8 mouse cellular contexts compared by ENCODE assay signal in genomic region chr1:118457256-118457882, GRCm38 (mm10).
A peak's percentile ranks its signal among the peaks of the same experiment; 100 is the strongest.
DNase-seq lines count a peak whose midpoint lies in the region; ATAC-seq and TF ChIP-seq lines count a peak whose summit lies in the region.

No protein-coding gene starts in this region.

- peaks cover 27% of the 10 kb centered on the region for H3K4me1 ChIP-seq in spleen, adult 2 months (ENCODE audit: control insufficient read depth, insufficient read depth, insufficient read length)
- H3K4me1 ChIP-seq in intestine, embryonic 14.5 days (replicated peaks; ENCODE audit: control insufficient read depth, insufficient read depth, low read length): peaks cover 25% of the 10 kb centered on the region
- peaks cover 17% of the 10 kb centered on the region for H3K4me1 ChIP-seq in midbrain, embryonic 14.5 days (ENCODE audit: control insufficient read depth, insufficient read depth, low read length)

- H3K9me3 ChIP-seq in intestine, embryonic 14.5 days (ENCODE audit: control insufficient read depth, low read length): no peaks in the 10 kb centered on the region
- no peaks in the 10 kb centered on the region for H3K9me3 ChIP-seq in midbrain, embryonic 14.5 days (ENCODE audit: control insufficient read depth, low read length)

- H3K4me3 ChIP-seq in spleen, adult 2 months (ENCODE audit: extremely low read depth, insufficient read depth, insufficient read length): no peak overlapping the region
- H3K4me3 ChIP-seq in intestine, embryonic 14.5 days (ENCODE audit: low read depth, low read length): no peak overlapping the region
- H3K4me3 ChIP-seq in midbrain, embryonic 14.5 days (replicated peaks; ENCODE audit: low read depth, low read length): no peak overlapping the region

- H3K4me2 ChIP-seq in intestine, embryonic 14.5 days (ENCODE audit: low read length): peak overlapping the region; percentile 60; the same call in 1 of the 2 replicates
- H3K4me2 ChIP-seq in midbrain, embryonic 14.5 days (ENCODE audit: low read length): peak overlapping the region; percentile 77; the same call in 1 of the 2 replicates

- TF ChIP-seq POLR2A in spleen, adult 2 months (IDR thresholded peaks at IDR 0.05; ENCODE audit: low read depth, low read length): no peak

- peaks cover 3% of the 10 kb centered on the region; the same call in 1 of the 2 replicates for H3K36me3 ChIP-seq in spleen, adult 2 months (ENCODE audit: control insufficient read depth, insufficient read depth, low read length)
- peaks cover 9% of the 10 kb centered on the region for H3K36me3 ChIP-seq in intestine, embryonic 14.5 days (ENCODE audit: control insufficient read depth, insufficient read depth, low read length)
- H3K36me3 ChIP-seq in midbrain, embryonic 14.5 days (ENCODE audit: control insufficient read depth, insufficient read depth, low read length): peaks cover 7% of the 10 kb centered on the region

- peak overlapping the region; percentile 50 for H3K27ac ChIP-seq in spleen, adult 2 months (ENCODE audit: insufficient read depth, low read length)
- H3K27ac ChIP-seq in intestine, embryonic 14.5 days (ENCODE audit: low read depth): no peak overlapping the region
- H3K27ac ChIP-seq in midbrain, embryonic 14.5 days (replicated peaks; ENCODE audit: low read depth, low read length): peak overlapping the region; percentile 53

- DNase-seq in cerebellum, adult 9-11 months: peak; percentile 28
- no peak for DNase-seq in cerebellum, adult 8-10 months
- no peak for DNase-seq in spleen, adult 2 months (ENCODE audit: low read depth in 1 of 2, low spot score in 2 of 2)
- no peak for DNase-seq in spleen, postnatal 10 days (ENCODE audit: low spot score in 2 of 2)
- no peak for DNase-seq in intestine, embryonic 14.5 days (ENCODE audit: low spot score)
- peak; percentile 17 for DNase-seq in midbrain, embryonic 14.5 days
- no peak for DNase-seq in embryo, embryonic 10 days (ENCODE audit: low spot score)

- no peak for ATAC-seq in intestine, embryonic 14.5 days (replicated peaks; ENCODE audit: low FRiP score, low TSS enrichment, low read depth)
- no peak for ATAC-seq in midbrain, embryonic 14.5 days (ENCODE audit: low FRiP score, low TSS enrichment)
- no peak for ATAC-seq in inflammation-experienced regulatory T-cells, adult 6 months

- no peak overlapping the region for H3K9ac ChIP-seq in intestine, embryonic 14.5 days (ENCODE audit: low read length)
- H3K9ac ChIP-seq in midbrain, embryonic 14.5 days (replicated peaks; ENCODE audit: low read length): 0 out of 2 replicates have a peak overlapping the region, but pooled peaks have one; percentile 7

- TF ChIP-seq CTCF in spleen, adult 2 months (IDR thresholded peaks at IDR 0.05; ENCODE audit: extremely low read depth, insufficient read depth, insufficient read length, insufficient replicate concordance): no peak

- WGBS in spleen, adult 2 months: 70% methylated on average over 11 of the region's 11 CpGs
- WGBS in intestine, embryonic 14.5 days: 62% methylated on average over 11 of the region's 11 CpGs
- 47% methylated on average over 11 of the region's 11 CpGs for WGBS in midbrain, embryonic 14.5 days

- H3K27me3 ChIP-seq in spleen, adult 2 months (ENCODE audit: control insufficient read depth, insufficient read depth, low read length): no peaks in the 10 kb centered on the region
- no peaks in the 10 kb centered on the region for H3K27me3 ChIP-seq in intestine, embryonic 14.5 days (replicated peaks; ENCODE audit: control insufficient read depth, insufficient read depth, low read length)
- no peaks in the 10 kb centered on the region for H3K27me3 ChIP-seq in midbrain, embryonic 14.5 days (ENCODE audit: control insufficient read depth, insufficient read depth, low read length)

Comparison
In these comparisons a context has a peak if more than half of its experiments do, and no peak if none do; other contexts are left out.
1. DNase-seq: peak in cerebellum, adult 9-11 months (single experiment) and midbrain, embryonic 14.5 days (single experiment); none in cerebellum, adult 8-10 months (single experiment), spleen, adult 2 months (0 of 2), spleen, postnatal 10 days (0 of 2), intestine, embryonic 14.5 days (single experiment) and embryo, embryonic 10 days (single experiment).